Mouse (Mus musculus): Measurements from ENCODE around the gene Hdgfl2. TPM values are rescaled to one million over a fixed set of nuclear protein-coding genes. Genes with fewer than 3 reads are reported as not detected.

Gene Hdgfl2
- polyA plus RNA-seq, 1 experiment from 2014 or later: 129 TPM

- ATAC-seq (ENCODE audit: low FRiP score, low TSS enrichment): peak; percentile 16; the same call in 1 of the 2 replicates
- peak overlapping the region; percentile 46 for H3K4me2 ChIP-seq (replicated peaks; ENCODE audit: low read depth, low read length)
- WGBS: 3% methylated on average over 65 of the region's 66 CpGs
- no peak overlapping the region for H3K27ac ChIP-seq (ENCODE audit: low read length)
- peaks cover 30% of the 10 kb centered on the region for H3K4me1 ChIP-seq (ENCODE audit: insufficient read depth, low read length)
- H3K9me3 ChIP-seq (ENCODE audit: low read length): peaks cover 15% of the 10 kb centered on the region
- H3K9ac ChIP-seq (replicated peaks; ENCODE audit: low read length): 0 out of 2 replicates have a peak overlapping the region, but pooled peaks have one; percentile 31
- H3K27me3 ChIP-seq (ENCODE audit: insufficient read depth, low read length): peaks cover 74% of the 10 kb centered on the region
- H3K36me3 ChIP-seq (ENCODE audit: insufficient read depth, low read length): 0 out of 2 replicates have a peak, but pooled peaks cover 10% of the 10 kb centered on the region
- H3K4me3 ChIP-seq (ENCODE audit: low read length): peak overlapping the region; percentile 31
Observed at GRCm38 (mm10) chr17:56119981-56120880, 40.8 kb downstream of the Hdgfl2 start.

GRCm38 (mm10) chr17:56121826-56122225 is 42.4 kb downstream of the Hdgfl2 start, which contains the start of gene Lrg1:
Gene Lrg1 (minus strand): TSS chr17:56122001.
- Histone ChIP-seq H3K9me3 (ENCODE audit: low read length) (peaks cover 15% of the 10 kb centered on the region), H3K4me1 (ENCODE audit: insufficient read depth, low read length) (peaks cover 29% of the 10 kb centered on the region), H3K4me2 (replicated peaks; ENCODE audit: low read depth, low read length) (no peak within 1 kb of the TSS), H3K27ac (ENCODE audit: low read length) (no peak within 1 kb of the TSS), H3K9ac (replicated peaks; ENCODE audit: low read length) (no peak within 1 kb of the TSS), H3K36me3 (ENCODE audit: insufficient read depth, low read length) (0 out of 2 replicates have a peak, but pooled peaks cover 10% of the 10 kb centered on the region), H3K4me3 (ENCODE audit: low read length) (peak within 1 kb of the TSS; percentile 31; the same call in 1 of the 2 replicates), H3K27me3 (ENCODE audit: insufficient read depth, low read length) (peaks cover 71% of the 10 kb centered on the region)
- no peak for ATAC-seq (ENCODE audit: low FRiP score, low TSS enrichment)
- 65% methylated on average over 2 of the region's 2 CpGs for WGBS

- no peak overlapping the region for H3K4me3 ChIP-seq (ENCODE audit: low read length)
- no peak for ATAC-seq (ENCODE audit: low FRiP score, low TSS enrichment)
- H3K27me3 ChIP-seq (ENCODE audit: insufficient read depth, low read length): peaks cover 66% of the 10 kb centered on the region
- 81% methylated on average over 12 of the region's 12 CpGs for WGBS
- no peak overlapping the region for H3K27ac ChIP-seq (ENCODE audit: low read length)
- no peak overlapping the region for H3K4me2 ChIP-seq (replicated peaks; ENCODE audit: low read depth, low read length)
- H3K36me3 ChIP-seq (ENCODE audit: insufficient read depth, low read length): 0 out of 2 replicates have a peak, but pooled peaks cover 10% of the 10 kb centered on the region
- peaks cover 23% of the 10 kb centered on the region for H3K4me1 ChIP-seq (ENCODE audit: insufficient read depth, low read length)
- H3K9me3 ChIP-seq (ENCODE audit: low read length): peaks cover 15% of the 10 kb centered on the region
- H3K9ac ChIP-seq (replicated peaks; ENCODE audit: low read length): no peak overlapping the region
Observed at GRCm38 (mm10) chr17:56123161-56123560, 43.7 kb downstream of the Hdgfl2 start.

- Histone ChIP-seq H3K4me2 (replicated peaks; ENCODE audit: low read depth, low read length) (peak overlapping the region; percentile 87), H3K4me3 (ENCODE audit: low read length) (peak overlapping the region; percentile 50), H3K4me1 (ENCODE audit: insufficient read depth, low read length) (peaks cover 23% of the 10 kb centered on the region), H3K27me3 (ENCODE audit: insufficient read depth, low read length) (peaks cover 60% of the 10 kb centered on the region), H3K9ac (replicated peaks; ENCODE audit: low read length) (peak overlapping the region; percentile 72), H3K36me3 (ENCODE audit: insufficient read depth, low read length) (0 out of 2 replicates have a peak, but pooled peaks cover 10% of the 10 kb centered on the region), H3K27ac (ENCODE audit: low read length) (no peak overlapping the region), H3K9me3 (ENCODE audit: low read length) (peaks cover 15% of the 10 kb centered on the region)
- ATAC-seq (ENCODE audit: low FRiP score, low TSS enrichment): no peak
- 45% methylated on average over 57 of the region's 59 CpGs for WGBS
Observed at GRCm38 (mm10) chr17:56123681-56124340, 44.4 kb downstream of the Hdgfl2 start.

- H3K9ac ChIP-seq (replicated peaks; ENCODE audit: low read length): peak overlapping the region; percentile 72
- H3K27me3 ChIP-seq (ENCODE audit: insufficient read depth, low read length): peaks cover 52% of the 10 kb centered on the region
- no peak overlapping the region for H3K27ac ChIP-seq (ENCODE audit: low read length)
- H3K4me3 ChIP-seq (ENCODE audit: low read length): peak overlapping the region; percentile 50
- H3K36me3 ChIP-seq (ENCODE audit: insufficient read depth, low read length): 0 out of 2 replicates have a peak, but pooled peaks cover 10% of the 10 kb centered on the region
- peaks cover 15% of the 10 kb centered on the region for H3K9me3 ChIP-seq (ENCODE audit: low read length)
- peaks cover 19% of the 10 kb centered on the region for H3K4me1 ChIP-seq (ENCODE audit: insufficient read depth, low read length)
- peak overlapping the region; percentile 87 for H3K4me2 ChIP-seq (replicated peaks; ENCODE audit: low read depth, low read length)
- 0 out of 2 replicates have a peak, but pooled peaks have one; percentile 21 for ATAC-seq (ENCODE audit: low FRiP score, low TSS enrichment)
- WGBS: 11% methylated on average over 56 of the region's 59 CpGs
Observed at GRCm38 (mm10) chr17:56124377-56125275, 45.2 kb downstream of the Hdgfl2 start.

- WGBS: 85% methylated on average over 4 of the region's 4 CpGs
- peaks cover 46% of the 10 kb centered on the region for H3K27me3 ChIP-seq (ENCODE audit: insufficient read depth, low read length)
- H3K9me3 ChIP-seq (ENCODE audit: low read length): peaks cover 15% of the 10 kb centered on the region
- ATAC-seq (ENCODE audit: low FRiP score, low TSS enrichment): no peak
- H3K9ac ChIP-seq (replicated peaks; ENCODE audit: low read length): no peak overlapping the region
- peaks cover 13% of the 10 kb centered on the region for H3K4me1 ChIP-seq (ENCODE audit: insufficient read depth, low read length)
- H3K27ac ChIP-seq (ENCODE audit: low read length): no peak overlapping the region
- 0 out of 2 replicates have a peak, but pooled peaks cover 10% of the 10 kb centered on the region for H3K36me3 ChIP-seq (ENCODE audit: insufficient read depth, low read length)
- no peak overlapping the region for H3K4me3 ChIP-seq (ENCODE audit: low read length)
- H3K4me2 ChIP-seq (replicated peaks; ENCODE audit: low read depth, low read length): no peak overlapping the region
Observed at GRCm38 (mm10) chr17:56125276-56125630, 45.8 kb downstream of the Hdgfl2 start.

- H3K27ac ChIP-seq (ENCODE audit: low read length): no peak overlapping the region
- WGBS: 72% methylated on average over 11 of the region's 11 CpGs
- ATAC-seq (ENCODE audit: low FRiP score, low TSS enrichment): no peak
- no peak overlapping the region for H3K4me2 ChIP-seq (replicated peaks; ENCODE audit: low read depth, low read length)
- peaks cover 37% of the 10 kb centered on the region for H3K27me3 ChIP-seq (ENCODE audit: insufficient read depth, low read length)
- H3K4me3 ChIP-seq (ENCODE audit: low read length): no peak overlapping the region
- 0 out of 2 replicates have a peak, but pooled peaks cover 10% of the 10 kb centered on the region for H3K36me3 ChIP-seq (ENCODE audit: insufficient read depth, low read length)
- H3K4me1 ChIP-seq (ENCODE audit: insufficient read depth, low read length): peaks cover 9% of the 10 kb centered on the region
- peaks cover 15% of the 10 kb centered on the region for H3K9me3 ChIP-seq (ENCODE audit: low read length)
- no peak overlapping the region for H3K9ac ChIP-seq (replicated peaks; ENCODE audit: low read length)
Observed at GRCm38 (mm10) chr17:56126175-56126574, 46.7 kb downstream of the Hdgfl2 start.

- Histone ChIP-seq H3K36me3 (ENCODE audit: insufficient read depth, low read length) (no peaks in the 10 kb centered on the region), H3K4me3 (ENCODE audit: low read length) (no peak overlapping the region), H3K4me1 (ENCODE audit: insufficient read depth, low read length) (peaks cover 12% of the 10 kb centered on the region), H3K27ac (ENCODE audit: low read length) (no peak overlapping the region), H3K9ac (replicated peaks; ENCODE audit: low read length) (no peak overlapping the region), H3K27me3 (ENCODE audit: insufficient read depth, low read length) (peaks cover 17% of the 10 kb centered on the region), H3K4me2 (replicated peaks; ENCODE audit: low read depth, low read length) (no peak overlapping the region), H3K9me3 (ENCODE audit: low read length) (peaks cover 2% of the 10 kb centered on the region)
- ATAC-seq (ENCODE audit: low FRiP score, low TSS enrichment): no peak
- WGBS: 74% methylated on average over 15 of the region's 15 CpGs
Observed at GRCm38 (mm10) chr17:56128246-56128645, 48.8 kb downstream of the Hdgfl2 start.

GRCm38 (mm10) chr17:56131136-56131535 is 51.7 kb downstream of the Hdgfl2 start:
- WGBS: 92% methylated on average over 10 of the region's 10 CpGs
- no peak overlapping the region for H3K4me2 ChIP-seq (replicated peaks; ENCODE audit: low read depth, low read length)
- H3K27ac ChIP-seq (ENCODE audit: low read length): no peak overlapping the region
- H3K4me3 ChIP-seq (ENCODE audit: low read length): no peak overlapping the region
- H3K9me3 ChIP-seq (ENCODE audit: low read length): no peaks in the 10 kb centered on the region
- ATAC-seq (ENCODE audit: low FRiP score, low TSS enrichment): no peak
- no peak overlapping the region for H3K9ac ChIP-seq (replicated peaks; ENCODE audit: low read length)
- H3K4me1 ChIP-seq (ENCODE audit: insufficient read depth, low read length): peaks cover 13% of the 10 kb centered on the region
- H3K36me3 ChIP-seq (ENCODE audit: insufficient read depth, low read length): no peaks in the 10 kb centered on the region
- H3K27me3 ChIP-seq (ENCODE audit: insufficient read depth, low read length): no peaks in the 10 kb centered on the region

All from kidney, embryonic 16.5 days (tissue).